Mouse (Mus musculus): Measurements from ENCODE around the gene Tead3. TPM values are rescaled to one million over a fixed set of nuclear protein-coding genes. Genes with fewer than 3 reads are reported as not detected.
A peak's percentile ranks its signal among the peaks of the same experiment; 100 is the strongest.

Gene Tead3
- polyA plus RNA-seq, 2 experiments, result 0.52 to 2.2 TPM

GRCm38 (mm10) chr17:28291346-28291745 lies 59.3 kb downstream of the Tead3 start:
- no peak overlapping the region for H3K9ac ChIP-seq (replicated peaks)
- TF ChIP-seq CTCF (IDR thresholded peaks at IDR 0.05; ENCODE audit: low read depth) (no peak), EP300 (IDR thresholded peaks at IDR 0.05; ENCODE audit: low read depth) (no peak)

GRCm38 (mm10) chr17:28290671-28291070 lies 59.9 kb downstream of the Tead3 start:
- TF ChIP-seq CTCF (IDR thresholded peaks at IDR 0.05; ENCODE audit: low read depth), result no peak
- no peak for TF ChIP-seq EP300 (IDR thresholded peaks at IDR 0.05; ENCODE audit: low read depth)
- Histone ChIP-seq H3K27ac (no peak overlapping the region), H3K4me3 (ENCODE audit: insufficient read depth in 1 of 2, low read depth in 2 of 2, low read length in 2 of 2) (no peak overlapping the region), H3K9ac (replicated peaks) (no peak overlapping the region), H3K36me3 (replicated peaks; ENCODE audit: control insufficient read depth, insufficient read depth, low read depth) (no peaks in the 10 kb centered on the region), H3K27me3 (ENCODE audit: control insufficient read depth, insufficient read depth, low read length) (no peaks in the 10 kb centered on the region), H3K4me2 (ENCODE audit: low read depth) (no peak overlapping the region), H3K9me3 (ENCODE audit: control insufficient read depth, low read length) (no peaks in the 10 kb centered on the region), H3K4me1 (replicated peaks; ENCODE audit: control insufficient read depth in 2 of 2, insufficient read depth in 2 of 2, low read length in 1 of 2) (peaks cover 0 to 11% of the 10 kb centered on the region in 2 experiments; a peak in 3 of 4 replicates)
- ATAC-seq (ENCODE audit: insufficient read depth) (no peak), DNase-seq (ENCODE audit: low read depth in 3 of 3, low spot score in 3 of 3) (no peak)
- 37% methylated on average over 11 of the region's 11 CpGs for WGBS (ENCODE audit: insufficient replicate concordance)

More at GRCm38 (mm10) chr17:28291346-28291745, 59.3 kb downstream of the Tead3 start:
- Histone ChIP-seq H3K4me2 (ENCODE audit: low read depth) (no peak overlapping the region), H3K36me3 (replicated peaks; ENCODE audit: control insufficient read depth, insufficient read depth, low read depth) (no peaks in the 10 kb centered on the region), H3K27me3 (ENCODE audit: control insufficient read depth, insufficient read depth, low read length) (no peaks in the 10 kb centered on the region), H3K4me3 (ENCODE audit: insufficient read depth in 1 of 2, low read depth in 2 of 2, low read length in 2 of 2) (no peak overlapping the region), H3K9me3 (ENCODE audit: control insufficient read depth, low read length) (no peaks in the 10 kb centered on the region), H3K4me1 (replicated peaks; ENCODE audit: control insufficient read depth in 2 of 2, insufficient read depth in 2 of 2, low read length in 1 of 2) (peaks cover 0 to 11% of the 10 kb centered on the region in 2 experiments; a peak in 3 of 4 replicates), H3K27ac (no peak overlapping the region)
- ATAC-seq (ENCODE audit: insufficient read depth), result no peak
- 11% methylated on average over 7 of the region's 7 CpGs for WGBS (ENCODE audit: insufficient replicate concordance)
- no peak for DNase-seq (ENCODE audit: low read depth in 3 of 3, low spot score in 3 of 3)

GRCm38 (mm10) chr17:28290262-28290661 lies 60.4 kb downstream of the Tead3 start:
- H3K36me3 ChIP-seq (replicated peaks; ENCODE audit: control insufficient read depth, insufficient read depth, low read depth), result no peaks in the 10 kb centered on the region
- H3K9ac ChIP-seq (replicated peaks), result no peak overlapping the region
- no peak overlapping the region for H3K4me2 ChIP-seq (ENCODE audit: low read depth)
- no peak for DNase-seq (ENCODE audit: low read depth in 3 of 3, low spot score in 3 of 3)
- peak; percentile 31; the same call in 1 of the 2 replicates for ATAC-seq (ENCODE audit: insufficient read depth)
- peaks cover 0 to 11% of the 10 kb centered on the region in 2 experiments; a peak in 3 of 4 replicates for H3K4me1 ChIP-seq (replicated peaks; ENCODE audit: control insufficient read depth in 2 of 2, insufficient read depth in 2 of 2, low read length in 1 of 2)
- H3K27me3 ChIP-seq (ENCODE audit: control insufficient read depth, insufficient read depth, low read length), result no peaks in the 10 kb centered on the region
- H3K9me3 ChIP-seq (ENCODE audit: control insufficient read depth, low read length), result no peaks in the 10 kb centered on the region
- H3K4me3 ChIP-seq (ENCODE audit: insufficient read depth in 1 of 2, low read depth in 2 of 2, low read length in 2 of 2), result no peak overlapping the region
- no peak for TF ChIP-seq EP300 (IDR thresholded peaks at IDR 0.05; ENCODE audit: low read depth)
- TF ChIP-seq CTCF (IDR thresholded peaks at IDR 0.05; ENCODE audit: low read depth), result no peak
- WGBS (ENCODE audit: insufficient replicate concordance), result 72% methylated on average over 3 of the region's 3 CpGs
- no peak overlapping the region for H3K27ac ChIP-seq

GRCm38 (mm10) chr17:28287980-28288379 lies 62.6 kb downstream of the Tead3 start:
- Histone ChIP-seq H3K4me1 (replicated peaks; ENCODE audit: control insufficient read depth in 2 of 2, insufficient read depth in 2 of 2, low read length in 1 of 2) (peaks cover 0 to 11% of the 10 kb centered on the region in 2 experiments; a peak in 3 of 4 replicates), H3K9me3 (ENCODE audit: control insufficient read depth, low read length) (no peaks in the 10 kb centered on the region), H3K4me3 (ENCODE audit: insufficient read depth in 1 of 2, low read depth in 2 of 2, low read length in 2 of 2) (no peak overlapping the region), H3K9ac (replicated peaks) (no peak overlapping the region), H3K4me2 (ENCODE audit: low read depth) (no peak overlapping the region), H3K36me3 (replicated peaks; ENCODE audit: control insufficient read depth, insufficient read depth, low read depth) (no peaks in the 10 kb centered on the region), H3K27me3 (ENCODE audit: control insufficient read depth, insufficient read depth, low read length) (no peaks in the 10 kb centered on the region), H3K27ac (no peak overlapping the region)
- WGBS (ENCODE audit: insufficient replicate concordance), result 48% methylated on average over 5 of the region's 5 CpGs
- peak; percentile 63 for TF ChIP-seq CTCF (IDR thresholded peaks at IDR 0.05; ENCODE audit: low read depth)
- TF ChIP-seq EP300 (IDR thresholded peaks at IDR 0.05; ENCODE audit: low read depth), result no peak
- DNase-seq (ENCODE audit: low read depth in 3 of 3, low spot score in 3 of 3) (no peak), ATAC-seq (ENCODE audit: insufficient read depth) (no peak; the same call in 1 of the 2 replicates)

GRCm38 (mm10) chr17:28287578-28287977 lies 63.0 kb downstream of the Tead3 start:
- WGBS (ENCODE audit: insufficient replicate concordance), result 47% methylated on average over 8 of the region's 8 CpGs
- Histone ChIP-seq H3K27ac (no peak overlapping the region), H3K4me1 (replicated peaks; ENCODE audit: control insufficient read depth in 2 of 2, insufficient read depth in 2 of 2, low read length in 1 of 2) (peaks cover 0 to 11% of the 10 kb centered on the region in 2 experiments; a peak in 3 of 4 replicates)

More at GRCm38 (mm10) chr17:28287578-28287977, 63.0 kb downstream of the Tead3 start:
- TF ChIP-seq EP300 (IDR thresholded peaks at IDR 0.05; ENCODE audit: low read depth), result no peak
- no peak for TF ChIP-seq CTCF (IDR thresholded peaks at IDR 0.05; ENCODE audit: low read depth)
- H3K9ac ChIP-seq (replicated peaks), result no peak overlapping the region
- no peak overlapping the region for H3K4me3 ChIP-seq (ENCODE audit: insufficient read depth in 1 of 2, low read depth in 2 of 2, low read length in 2 of 2)
- no peaks in the 10 kb centered on the region for H3K36me3 ChIP-seq (replicated peaks; ENCODE audit: control insufficient read depth, insufficient read depth, low read depth)
- H3K9me3 ChIP-seq (ENCODE audit: control insufficient read depth, low read length), result no peaks in the 10 kb centered on the region
- no peak overlapping the region for H3K4me2 ChIP-seq (ENCODE audit: low read depth)
- no peak for DNase-seq (ENCODE audit: low read depth in 3 of 3, low spot score in 3 of 3)
- peak; percentile 35; the same call in 1 of the 2 replicates for ATAC-seq (ENCODE audit: insufficient read depth)
- no peaks in the 10 kb centered on the region for H3K27me3 ChIP-seq (ENCODE audit: control insufficient read depth, insufficient read depth, low read length)

Measured in liver, embryonic 14.5 days (tissue).